Mouse (Mus musculus) kidney, adult 8-10 months (tissue): ENCODE measurements at regions not wholly inside any gene's neighbourhood (a gene's known extent, or its start where the extent isn't known, plus 50 kb on each side); places are given as distances from the start of the nearest gene placed in this dataset.
"Not testable (repeated sequence)": the region's sequence is repeated elsewhere in the genome, so short reads cannot be mapped to it uniquely, and the experiment has no call there.

Source experiments
- DNase-seq, 2 experiments: peaks; one replicate each; pipeline ENCODE4 v3.0.0; 2022

- no peak for DNase-seq
Measured at GRCm38 (mm10) chr2:75781781-75782211, 50.2 kb upstream of the Agps start.

- DNase-seq, result peak in 1 of 2 experiments; percentile 43
Measured at GRCm38 (mm10) chr2:75781078-75781477, 50.9 kb upstream of the Agps start.

GRCm38 (mm10) chr2:75778628-75779027, 53.3 kb upstream of the Agps start:
- DNase-seq, result not testable (repeated sequence)

GRCm38 (mm10) chr2:75777040-75777451, 54.9 kb upstream of the Agps start:
- peak in 1 of 2 experiments; percentile 36 for DNase-seq

GRCm38 (mm10) chr2:75776533-75776932, 55.4 kb upstream of the Agps start:
- DNase-seq, result no peak

GRCm38 (mm10) chr2:75775217-75775616, 56.8 kb upstream of the Agps start:
- DNase-seq, result no peak

GRCm38 (mm10) chr2:75773431-75773830, 58.5 kb upstream of the Agps start:
- DNase-seq, result no peak

- peak; percentile 71 to 87 for DNase-seq
Measured at GRCm38 (mm10) chr2:75772251-75772956, 59.6 kb upstream of the Agps start.

GRCm38 (mm10) chr2:75770633-75771032, 61.3 kb upstream of the Agps start:
- no peak for DNase-seq

GRCm38 (mm10) chr2:75768559-75769304, 63.2 kb upstream of the Agps start:
- no peak for DNase-seq

- DNase-seq, result peak; percentile 76 to 81
Measured at GRCm38 (mm10) chr2:75767871-75768558, 63.6 kb upstream of the Nfe2l2 start.

- DNase-seq, result no peak
Measured at GRCm38 (mm10) chr2:75765403-75765802, 61.0 kb upstream of the Nfe2l2 start.

- DNase-seq, result peak; percentile 49
Measured at GRCm38 (mm10) chr2:75763252-75763651, 58.8 kb upstream of the Nfe2l2 start.

GRCm38 (mm10) chr2:75762030-75762429, 57.6 kb upstream of the Nfe2l2 start:
- no peak for DNase-seq

GRCm38 (mm10) chr2:75761626-75762025, 57.2 kb upstream of the Nfe2l2 start:
- DNase-seq, result no peak

GRCm38 (mm10) chr2:75759196-75759885, 54.9 kb upstream of the Nfe2l2 start:
- no peak for DNase-seq

- DNase-seq, result no peak
Measured at GRCm38 (mm10) chr2:75758277-75758676, 53.8 kb upstream of the Nfe2l2 start.

GRCm38 (mm10) chr2:75756704-75757638, 52.5 kb upstream of the Nfe2l2 start:
- DNase-seq, result no peak

GRCm38 (mm10) chr2:75754606-75755005, 50.2 kb upstream of the Nfe2l2 start:
- DNase-seq, result no peak
